Mouse (Mus musculus) heart, adult 2 months (tissue): ENCODE data around the gene Tmem39b.

Source experiments
- CTCF ChIP-seq: fragments of 200-600 bp; IDR thresholded peaks from 2 replicates; pipeline ENCODE4 v1.8.1; 2022; ENCODE audit warnings: antibody characterized with exemption, mild to moderate bottlenecking, moderate library complexity
- POLR2A ChIP-seq: fragments of 200-500 bp; IDR thresholded peaks from 2 replicates; pipeline ENCODE4 v1.6.1; 2011; ENCODE audit warnings: mild to moderate bottlenecking, low read depth, low read length, control low read depth; ENCODE audit not compliant: insufficient read depth

GRCm38 (mm10) chr4:129671491-129672082 lies 25.1 kb downstream of the Tmem39b start:
- peak; percentile 90 for TF ChIP-seq CTCF
- no peak for TF ChIP-seq POLR2A
